Mouse (Mus musculus): ENCODE data around the gene 4930518I15Rik. TPM values are rescaled to one million over a fixed set of nuclear protein-coding genes. Genes with fewer than 3 reads are reported as not detected.
"Not testable (repeated sequence)": the region's sequence is repeated elsewhere in the genome, so short reads cannot be mapped to it uniquely, and the experiment has no call there.

4930518I15Rik gene
- 9.4 and 10.7 TPM in 2 replicates for polyA plus RNA-seq (2016; fragmentation: Nextera tagmentation; extraction: Ambion mirVana)

GRCm38 (mm10) chr2:156857835-156858234, at the start of gene 4930518I15Rik:
Gene 4930518I15Rik (minus strand): TSS chr2:156857946.
- Histone ChIP-seq H3K27me3 (ENCODE audit: low read depth, poor library complexity, severe bottlenecking) (no peaks in the 10 kb centered on the region), H3K4me3 (no peak within 1 kb of the TSS), H3K4me1 (peaks cover 8% of the 10 kb centered on the region), H3K9me3 (replicated peaks) (no peaks in the 10 kb centered on the region), H3K27ac (no peak within 1 kb of the TSS), H3K36me3 (peaks cover 72% of the 10 kb centered on the region)
- 85% methylated on average over 2 of the region's 2 CpGs for WGBS
- no peak for DNase-seq (ENCODE audit: low spot score)

DNA sequence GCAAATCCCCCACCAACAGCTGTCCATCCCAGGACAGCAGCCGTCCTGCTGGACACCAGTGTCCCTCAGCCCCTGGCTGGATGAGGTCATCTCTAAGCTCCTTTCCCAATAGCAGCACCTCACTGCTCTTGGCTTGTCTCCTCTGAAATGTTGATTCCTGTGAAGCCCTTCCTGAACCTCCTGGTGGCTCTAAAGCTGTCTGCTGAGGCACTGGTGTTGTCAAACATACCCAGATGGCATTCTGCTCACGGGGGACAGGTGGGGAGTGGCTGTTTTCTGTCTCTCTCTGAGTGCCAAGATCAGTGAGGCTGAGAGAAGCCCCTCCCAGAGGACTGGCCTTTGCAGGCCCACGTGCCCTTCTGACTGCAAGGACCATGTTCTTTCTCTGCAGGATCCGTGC, 48.2 kb upstream of the 4930518I15Rik start:
- H3K36me3 ChIP-seq; H3K27me3 ChIP-seq (ENCODE audit: low read depth, poor library complexity, severe bottlenecking); DNase-seq (ENCODE audit: low spot score); H3K9me3 ChIP-seq (replicated peaks); H3K4me3 ChIP-seq; H3K27ac ChIP-seq: not testable (repeated sequence)
- peaks cover 13% of the 10 kb centered on the region for H3K4me1 ChIP-seq
- WGBS: 17% methylated on average over 4 of the region's 4 CpGs

DNA sequence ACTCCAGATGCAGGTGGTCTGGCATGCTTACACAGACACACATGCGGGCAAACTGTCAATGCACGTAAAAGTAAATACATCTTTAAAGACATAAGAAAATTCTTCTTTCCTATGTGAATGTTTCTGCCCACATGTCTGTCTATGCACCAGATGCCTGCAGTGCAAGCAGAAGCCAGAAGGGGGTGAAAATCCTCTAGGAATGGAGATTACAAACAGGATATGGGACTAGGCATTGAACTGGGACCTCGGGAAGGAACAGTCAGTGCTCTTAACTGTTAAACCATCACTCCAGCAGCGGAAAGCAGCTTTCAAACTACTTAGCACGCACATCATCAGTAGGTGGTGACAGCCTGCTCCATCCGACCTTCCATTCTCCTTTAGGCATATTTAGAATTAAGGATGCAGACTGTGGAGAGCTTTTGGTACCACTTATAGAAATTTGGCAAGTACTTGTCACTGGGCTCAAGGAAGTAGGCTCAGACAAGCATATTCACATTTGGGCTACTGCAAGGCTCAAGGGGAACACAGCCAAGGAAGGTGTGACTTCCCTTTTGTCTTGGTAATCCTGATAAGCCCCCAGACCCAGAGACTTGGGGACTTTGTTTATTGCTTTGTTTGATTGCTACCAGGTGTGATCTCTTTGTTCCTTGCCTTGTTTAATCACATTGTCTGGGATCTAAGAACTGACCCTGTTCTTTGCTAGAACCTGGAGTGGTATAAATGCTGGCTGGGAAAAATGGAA, 47.4 kb upstream of the 4930518I15Rik start:
- H3K9me3 ChIP-seq (replicated peaks): no peaks in the 10 kb centered on the region
- no peak overlapping the region for H3K4me3 ChIP-seq
- H3K36me3 ChIP-seq: no peaks in the 10 kb centered on the region
- WGBS: 16% methylated on average over 6 of the region's 6 CpGs
- peak; percentile 72 for DNase-seq (ENCODE audit: low spot score)
- H3K27ac ChIP-seq: no peak overlapping the region
- H3K27me3 ChIP-seq (ENCODE audit: low read depth, poor library complexity, severe bottlenecking): no peaks in the 10 kb centered on the region
- H3K4me1 ChIP-seq: peaks cover 13% of the 10 kb centered on the region

DNA sequence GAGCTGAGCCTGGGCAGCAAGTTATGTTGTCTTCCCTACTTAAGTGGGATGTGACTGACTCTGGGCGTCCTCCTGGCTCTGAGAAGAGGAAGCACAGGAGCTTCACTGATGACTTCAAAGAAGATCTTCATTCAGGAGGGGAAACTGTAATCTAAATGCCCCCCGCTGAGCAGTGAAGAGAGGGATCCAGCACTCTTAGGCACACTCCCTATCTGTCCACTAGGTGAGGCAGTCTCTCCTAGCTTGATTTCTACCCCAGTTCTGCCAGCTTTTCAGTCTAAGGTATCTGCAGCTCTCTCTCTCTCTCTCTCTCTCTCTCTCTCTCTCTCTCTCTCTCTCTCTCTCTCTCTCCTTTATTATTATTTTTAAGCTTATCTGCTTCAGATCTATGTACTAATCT, 45.6 kb upstream of the 4930518I15Rik start:
- Histone ChIP-seq H3K27ac (no peak overlapping the region), H3K27me3 (ENCODE audit: low read depth, poor library complexity, severe bottlenecking) (no peaks in the 10 kb centered on the region)
- WGBS: 17% methylated on average over 2 of the region's 2 CpGs

DNA sequence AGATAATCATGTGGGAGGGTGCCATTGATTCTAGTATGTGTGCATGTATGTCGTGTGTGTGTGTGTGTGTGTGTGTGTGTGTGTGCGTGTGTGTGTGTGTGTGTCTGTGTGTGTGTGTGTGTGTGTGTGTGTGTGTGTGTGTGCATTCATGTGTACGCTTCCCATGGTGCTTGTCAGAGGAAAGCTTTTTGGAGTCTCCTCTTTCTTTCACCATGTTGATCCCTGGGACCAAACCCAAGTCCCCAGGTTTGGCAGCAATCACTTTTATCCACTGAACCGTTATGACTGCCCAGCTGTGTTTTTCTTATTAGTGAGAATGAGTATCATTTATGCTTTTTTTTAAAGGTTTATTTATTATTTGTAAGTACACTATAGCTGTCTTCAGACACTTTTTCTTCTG, 44.7 kb upstream of the 4930518I15Rik start:
- not testable (repeated sequence) for H3K36me3 ChIP-seq; DNase-seq (ENCODE audit: low spot score); H3K9me3 ChIP-seq (replicated peaks); H3K27ac ChIP-seq; H3K4me3 ChIP-seq; H3K27me3 ChIP-seq (ENCODE audit: low read depth, poor library complexity, severe bottlenecking)
- WGBS: 80% methylated on average over 4 of the region's 4 CpGs
- H3K4me1 ChIP-seq: peaks cover 13% of the 10 kb centered on the region

More for the DNA sequence above, 45.6 kb upstream of the 4930518I15Rik start:
- Histone ChIP-seq H3K36me3 (no peaks in the 10 kb centered on the region), H3K9me3 (replicated peaks) (no peaks in the 10 kb centered on the region), H3K4me3 (no peak overlapping the region), H3K4me1 (peaks cover 13% of the 10 kb centered on the region)
- DNase-seq (ENCODE audit: low spot score): no peak

GRCm38 (mm10) chr2:156901883-156902282, 44.1 kb upstream of the 4930518I15Rik start:
- H3K9me3 ChIP-seq (replicated peaks): no peaks in the 10 kb centered on the region
- H3K4me1 ChIP-seq: peaks cover 13% of the 10 kb centered on the region
- H3K36me3 ChIP-seq: no peaks in the 10 kb centered on the region
- WGBS: 84% methylated on average over 6 of the region's 6 CpGs
- H3K27ac ChIP-seq: no peak overlapping the region
- no peak for DNase-seq (ENCODE audit: low spot score)
- H3K4me3 ChIP-seq: no peak overlapping the region
- no peaks in the 10 kb centered on the region for H3K27me3 ChIP-seq (ENCODE audit: low read depth, poor library complexity, severe bottlenecking)

DNA sequence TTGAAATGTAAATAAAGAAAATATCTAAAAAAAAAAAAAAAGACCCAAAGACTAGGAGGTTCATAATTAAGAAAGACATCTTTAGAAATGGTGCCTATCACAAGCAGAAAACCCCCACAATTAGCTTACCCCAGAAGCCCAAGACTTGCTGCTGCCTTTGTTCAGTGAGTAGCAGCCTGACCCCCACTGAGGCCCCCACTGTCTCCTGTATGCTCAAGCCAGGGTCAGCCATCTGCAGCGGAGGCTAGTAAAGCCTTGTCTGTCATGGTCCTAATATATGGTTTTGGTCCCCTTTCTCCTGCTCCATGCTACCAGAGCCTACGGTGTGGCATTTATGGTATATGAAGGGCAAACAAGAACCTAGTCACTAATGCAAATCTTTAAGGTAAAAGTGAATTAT, 43.6 kb upstream of the 4930518I15Rik start:
- no peaks in the 10 kb centered on the region for H3K27me3 ChIP-seq (ENCODE audit: low read depth, poor library complexity, severe bottlenecking)
- DNase-seq (ENCODE audit: low spot score): no peak
- WGBS: 86% methylated on average over 2 of the region's 2 CpGs
- H3K36me3 ChIP-seq: no peaks in the 10 kb centered on the region
- H3K9me3 ChIP-seq (replicated peaks): no peaks in the 10 kb centered on the region
- no peak overlapping the region for H3K4me3 ChIP-seq
- peaks cover 13% of the 10 kb centered on the region for H3K4me1 ChIP-seq
- no peak overlapping the region for H3K27ac ChIP-seq

DNA sequence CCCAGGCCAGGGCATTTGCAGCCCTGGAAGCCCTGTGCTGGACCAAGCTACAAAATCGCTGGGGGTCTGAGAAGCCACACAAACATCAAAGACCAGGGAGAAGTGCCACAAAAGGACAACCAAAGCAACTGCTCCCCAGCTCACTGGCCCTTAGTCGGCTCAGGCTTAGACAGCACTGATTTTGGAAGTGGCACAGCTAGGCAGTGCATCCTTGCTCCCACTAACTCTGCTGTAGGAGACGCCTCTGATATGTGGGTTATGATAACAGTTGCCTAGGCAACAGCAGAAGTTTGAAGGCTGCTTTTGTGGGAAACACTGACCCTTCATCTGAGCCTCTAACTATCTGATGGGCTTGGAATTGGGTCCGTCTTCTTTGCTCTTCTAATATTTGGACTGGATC, 41.4 kb upstream of the 4930518I15Rik start:
- Histone ChIP-seq H3K27ac (no peak overlapping the region), H3K27me3 (ENCODE audit: low read depth, poor library complexity, severe bottlenecking) (no peaks in the 10 kb centered on the region), H3K4me3 (no peak overlapping the region), H3K4me1 (no peaks in the 10 kb centered on the region), H3K9me3 (replicated peaks) (no peaks in the 10 kb centered on the region), H3K36me3 (no peaks in the 10 kb centered on the region)
- no peak for DNase-seq (ENCODE audit: low spot score)
- 81% methylated on average over 4 of the region's 4 CpGs for WGBS

- H3K9me3 ChIP-seq (replicated peaks): no peaks in the 10 kb centered on the region
- H3K36me3 ChIP-seq: no peaks in the 10 kb centered on the region
- H3K4me3 ChIP-seq: no peak overlapping the region
- H3K27me3 ChIP-seq (ENCODE audit: low read depth, poor library complexity, severe bottlenecking): no peaks in the 10 kb centered on the region
- no peaks in the 10 kb centered on the region for H3K4me1 ChIP-seq
- WGBS: 81% methylated on average over 4 of the region's 4 CpGs
- no peak overlapping the region for H3K27ac ChIP-seq
- DNase-seq (ENCODE audit: low spot score): no peak
These were observed 40.6 kb upstream of the 4930518I15Rik start for GRCm38 (mm10) chr2:156898374-156898773.

DNA sequence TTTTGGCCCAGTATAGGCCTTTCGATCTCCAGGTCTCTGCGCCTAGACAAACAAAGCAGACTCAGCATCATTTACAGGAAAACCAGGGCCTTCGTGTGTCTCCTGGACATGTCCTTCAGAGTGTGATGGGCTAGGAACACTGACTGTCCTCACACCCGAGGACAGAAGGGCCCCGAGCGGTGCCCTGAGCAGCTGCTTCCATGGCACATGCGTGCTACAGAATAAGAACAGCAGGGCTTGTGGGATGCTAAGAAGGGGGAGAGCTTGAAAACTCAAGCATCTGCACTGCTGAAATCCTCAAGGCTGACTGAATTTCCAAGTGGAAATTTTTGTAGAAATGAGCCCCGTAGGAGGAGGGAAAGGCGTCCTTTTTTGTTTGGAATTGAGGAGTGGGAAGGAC, 39.3 kb upstream of the 4930518I15Rik start:
- peaks cover 5% of the 10 kb centered on the region; the same call in 1 of the 2 replicates for H3K4me1 ChIP-seq
- no peak for DNase-seq (ENCODE audit: low spot score)
- H3K9me3 ChIP-seq (replicated peaks): no peaks in the 10 kb centered on the region
- H3K27me3 ChIP-seq (ENCODE audit: low read depth, poor library complexity, severe bottlenecking): no peaks in the 10 kb centered on the region
- H3K4me3 ChIP-seq: no peak overlapping the region
- 91% methylated on average over 9 of the region's 9 CpGs for WGBS
- no peak overlapping the region for H3K27ac ChIP-seq
- no peaks in the 10 kb centered on the region for H3K36me3 ChIP-seq

DNA sequence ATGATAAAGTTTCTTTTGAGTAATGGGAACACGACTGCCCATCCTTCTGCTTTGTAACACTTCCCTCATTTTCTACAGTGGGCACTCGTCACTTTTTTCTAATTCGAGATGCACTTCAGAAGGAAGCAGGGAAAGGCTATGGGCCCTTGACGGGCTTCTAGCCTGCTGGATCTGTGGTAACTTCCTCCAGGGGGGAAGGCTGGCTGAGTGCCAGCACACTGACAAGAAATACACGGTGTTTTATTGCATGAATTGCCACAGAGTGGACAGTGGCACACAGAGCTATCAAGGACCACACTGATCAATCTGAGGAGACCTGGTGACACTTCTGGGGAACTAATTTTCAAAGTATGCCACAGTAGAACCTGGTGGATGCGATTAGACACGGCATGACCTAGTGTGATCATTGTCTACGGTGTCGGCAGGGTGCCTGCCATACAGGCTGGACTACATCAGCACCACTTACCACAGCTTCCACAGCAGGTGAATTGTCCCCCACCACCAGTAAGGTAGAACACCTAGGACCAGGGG, 38.7 kb upstream of the 4930518I15Rik start:
- Histone ChIP-seq H3K4me1 (peaks cover 6% of the 10 kb centered on the region; the same call in 1 of the 2 replicates), H3K36me3 (no peaks in the 10 kb centered on the region), H3K4me3 (no peak overlapping the region), H3K27ac (no peak overlapping the region), H3K9me3 (replicated peaks) (no peaks in the 10 kb centered on the region), H3K27me3 (ENCODE audit: low read depth, poor library complexity, severe bottlenecking) (no peaks in the 10 kb centered on the region)
- no peak for DNase-seq (ENCODE audit: low spot score)
- 85% methylated on average over 9 of the region's 9 CpGs for whole genome bisulfite sequencing

DNA sequence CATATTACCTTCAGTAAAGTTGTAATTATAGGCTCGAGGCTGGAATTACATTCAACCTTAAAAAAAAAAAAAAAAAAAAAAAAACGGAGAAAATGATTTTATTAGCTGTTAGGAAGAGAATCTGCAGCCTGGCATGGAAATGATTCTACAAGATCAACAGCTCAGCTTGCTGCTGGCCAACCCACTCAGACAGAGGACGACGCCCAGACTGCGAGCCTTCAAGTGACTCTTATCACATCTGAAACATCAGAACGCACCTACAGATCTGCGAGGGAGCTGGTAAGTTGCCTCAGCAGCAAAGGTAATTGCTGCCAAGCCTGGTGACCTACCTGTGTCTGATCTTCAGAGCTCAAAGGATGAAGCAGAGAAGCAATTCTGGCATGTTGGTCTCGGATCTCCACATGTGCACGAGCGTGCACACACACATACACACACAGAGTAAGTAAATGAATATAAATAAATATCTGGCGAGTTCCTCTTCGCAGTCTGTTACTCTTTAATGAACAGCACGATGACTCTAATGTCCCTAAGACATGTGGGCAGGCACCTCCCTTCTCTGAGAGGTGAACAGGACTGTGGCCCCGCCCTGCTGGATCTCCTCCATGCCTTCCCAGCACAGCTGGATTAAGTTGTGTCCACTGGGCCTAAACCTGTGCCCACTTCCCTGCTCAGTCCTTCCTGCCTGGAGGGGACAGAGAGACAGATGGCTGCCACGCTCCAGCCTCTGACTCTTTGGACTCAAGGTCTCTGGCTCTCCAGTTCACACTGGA, 36.9 kb upstream of the 4930518I15Rik start:
- H3K9me3 ChIP-seq (replicated peaks): no peaks in the 10 kb centered on the region
- H3K4me1 ChIP-seq: peaks cover 6% of the 10 kb centered on the region; the same call in 1 of the 2 replicates
- no peak overlapping the region for H3K27ac ChIP-seq
- H3K27me3 ChIP-seq (ENCODE audit: low read depth, poor library complexity, severe bottlenecking): no peaks in the 10 kb centered on the region
- H3K4me3 ChIP-seq: no peak overlapping the region
- WGBS: 87% methylated on average over 15 of the region's 15 CpGs
- no peak for DNase-seq (ENCODE audit: low spot score)
- H3K36me3 ChIP-seq: no peaks in the 10 kb centered on the region

DNA sequence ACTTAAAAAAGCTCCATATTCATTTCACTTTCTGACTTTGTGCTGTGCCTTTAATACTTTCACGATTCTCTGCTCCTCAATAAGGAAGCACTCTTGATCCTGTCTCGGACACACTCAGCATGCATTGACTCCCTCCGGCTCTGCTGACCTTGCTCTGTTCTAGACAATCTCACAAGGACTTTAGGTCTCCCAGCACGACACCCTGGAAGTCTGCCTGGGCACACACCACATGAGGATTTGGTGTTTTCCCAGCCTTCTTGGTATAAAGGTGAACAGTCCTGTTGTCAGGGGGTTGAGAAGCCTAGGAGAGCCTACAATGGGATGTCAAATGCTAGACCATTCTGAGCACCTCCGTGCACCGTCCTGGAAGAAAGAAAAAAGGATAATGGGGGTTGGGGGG, 35.1 kb upstream of the 4930518I15Rik start:
- no peaks in the 10 kb centered on the region for H3K27me3 ChIP-seq (ENCODE audit: low read depth, poor library complexity, severe bottlenecking)
- peaks cover 6% of the 10 kb centered on the region; the same call in 1 of the 2 replicates for H3K4me1 ChIP-seq
- H3K36me3 ChIP-seq: no peaks in the 10 kb centered on the region
- no peak overlapping the region for H3K27ac ChIP-seq
- WGBS: 84% methylated on average over 6 of the region's 6 CpGs
- no peak for DNase-seq (ENCODE audit: low spot score)
- H3K4me3 ChIP-seq: no peak overlapping the region
- no peaks in the 10 kb centered on the region for H3K9me3 ChIP-seq (replicated peaks)
